Mouse (Mus musculus) ovary, postnatal 36 days (tissue): ENCODE measurements at regions not wholly inside any gene's neighbourhood (a gene's known extent, or its start where the extent isn't known, plus 50 kb on each side); places are given as distances from the start of the nearest gene placed in this dataset.

Source experiments
- DNase-seq: peaks from one replicate; pipeline ENCODE4 v3.0.0; 2022; ENCODE audit warnings: low spot score, mixed read lengths

GRCm38 (mm10) chr11:90981626-90982025 lies 293.5 kb upstream of the Tom1l1 start:
- no peak for DNase-seq

- DNase-seq: no peak
Measured at GRCm38 (mm10) chr11:90978234-90978633, 290.1 kb upstream of the Tom1l1 start.

GRCm38 (mm10) chr11:90941076-90941475 lies 252.9 kb upstream of the Tom1l1 start:
- no peak for DNase-seq

- no peak for DNase-seq
Measured at GRCm38 (mm10) chr11:90925738-90926137, 237.6 kb upstream of the Tom1l1 start.

- DNase-seq: no peak
Measured at GRCm38 (mm10) chr11:90917782-90918181, 229.6 kb upstream of the Tom1l1 start.

- DNase-seq: no peak
Measured at GRCm38 (mm10) chr11:90894236-90894635, 206.1 kb upstream of the Tom1l1 start.

GRCm38 (mm10) chr11:90873122-90873521 lies 185.0 kb upstream of the Tom1l1 start:
- no peak for DNase-seq

- DNase-seq: no peak
Measured at GRCm38 (mm10) chr11:90871686-90872085, 183.5 kb upstream of the Tom1l1 start.

- no peak for DNase-seq
Measured at GRCm38 (mm10) chr11:90863981-90864760, 176.0 kb upstream of the Tom1l1 start.

GRCm38 (mm10) chr11:90855731-90856130 lies 167.6 kb upstream of the Tom1l1 start:
- DNase-seq: no peak

GRCm38 (mm10) chr11:90855324-90855723 lies 167.2 kb upstream of the Tom1l1 start:
- DNase-seq: no peak

- DNase-seq: no peak
Measured at GRCm38 (mm10) chr11:90851221-90851620, 163.1 kb upstream of the Tom1l1 start.

- DNase-seq: no peak
Measured at GRCm38 (mm10) chr11:90844925-90845319, 156.8 kb upstream of the Tom1l1 start.

- no peak for DNase-seq
Measured at GRCm38 (mm10) chr11:90844266-90844924, 156.2 kb upstream of the Tom1l1 start.

GRCm38 (mm10) chr11:90838161-90838560 lies 150.0 kb upstream of the Tom1l1 start:
- no peak for DNase-seq

GRCm38 (mm10) chr11:90824761-90825160 lies 136.6 kb upstream of the Tom1l1 start:
- no peak for DNase-seq

GRCm38 (mm10) chr11:90816727-90817126 lies 128.6 kb upstream of the Tom1l1 start:
- no peak for DNase-seq

- DNase-seq: no peak
Measured at GRCm38 (mm10) chr11:90814471-90814870, 126.3 kb upstream of the Tom1l1 start.

- no peak for DNase-seq
Measured at GRCm38 (mm10) chr11:90812971-90813370, 124.8 kb upstream of the Tom1l1 start.

GRCm38 (mm10) chr11:90812530-90812929 lies 124.4 kb upstream of the Tom1l1 start:
- DNase-seq: no peak

GRCm38 (mm10) chr11:90808443-90808842 lies 120.3 kb upstream of the Tom1l1 start:
- no peak for DNase-seq

GRCm38 (mm10) chr11:90807343-90807742 lies 119.2 kb upstream of the Tom1l1 start:
- no peak for DNase-seq

- DNase-seq: no peak
Measured at GRCm38 (mm10) chr11:90802569-90803363, 114.6 kb upstream of the Tom1l1 start.
